Mouse (Mus musculus) thymus, adult 2 months (tissue): ENCODE data around the gene Lrpap1.

ENCODE experiments used
- CTCF ChIP-seq: fragments of 200-500 bp; IDR thresholded peaks from 2 replicates; pipeline ENCODE4 v1.5.1; 2012; ENCODE audit warnings: mild to moderate bottlenecking, control low read depth, low read length, moderate library complexity, borderline replicate concordance; ENCODE audit not compliant: control insufficient read depth, poor library complexity, insufficient read depth; ENCODE audit errors: extremely low read depth
- POLR2A ChIP-seq: fragments of 200-500 bp; IDR thresholded peaks from 2 replicates; pipeline ENCODE4 v1.6.1; 2012; ENCODE audit warnings: mild to moderate bottlenecking, low read length, control low read depth, moderate library complexity; ENCODE audit not compliant: control insufficient read depth, poor library complexity, insufficient read depth; ENCODE audit errors: extremely low read depth

GRCm38 (mm10) chr5:35134286-35134685 is 28.7 kb upstream of the Lrpap1 start:
- TF ChIP-seq CTCF (no peak), POLR2A (no peak)
